Comparison of ENCODE assay signal across 19 mouse cellular contexts in the genomic region with DNA sequence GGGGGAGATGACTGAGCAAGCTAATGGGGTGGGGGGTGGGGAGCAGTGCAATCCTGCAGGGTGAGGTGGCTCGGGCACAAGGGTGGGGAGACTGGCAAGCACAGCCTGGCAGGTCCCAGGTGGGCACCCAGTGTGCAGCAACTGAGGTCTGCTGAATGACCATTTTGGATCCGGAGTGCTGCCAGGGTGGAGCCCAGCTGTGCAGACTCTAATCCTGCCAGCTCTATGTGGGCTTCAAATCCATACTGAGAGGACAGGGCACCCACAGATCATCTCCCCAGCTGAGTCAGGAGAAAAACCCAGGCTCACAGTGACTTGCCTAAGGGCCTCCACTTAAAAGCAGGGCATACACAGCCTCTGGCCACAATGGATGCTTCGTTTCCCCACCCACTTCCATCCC. TPM values are rescaled to one million over a fixed set of nuclear protein-coding genes. Genes with fewer than 3 reads are reported as not detected.
DNase-seq lines count a peak whose midpoint lies in the region; ATAC-seq and TF ChIP-seq lines count a peak whose summit lies in the region.
"Had no signal": no experiment of that assay in that cellular context is flagged by ENCODE, and none has a peak within 500 bp of the region (broad histone marks: within the 10 kb centered on the region; RNA-seq: fewer than 3 reads in every experiment).

No protein-coding gene starts in this region.

- DNase-seq in layer of hippocampus, adult 2 months (ENCODE audit: low spot score in 2 of 2), result no peak
- no peak for DNase-seq in layer of hippocampus, adult 9-10 months (ENCODE audit: low spot score)
- DNase-seq in embryonic facial prominence, embryonic 10.5 days (ENCODE audit: low spot score), result no peak
- DNase-seq in T-cell, adult 2 months (ENCODE audit: low spot score), result no peak
- no peak for DNase-seq in adipocyte (ENCODE audit: low spot score)
- DNase-seq: gastrocnemius, adult 2 months; kidney, adult 8-10 months; lung, postnatal 14 days; right cerebral cortex, postnatal 25 days had no signal

- TF ChIP-seq CTCF in layer of hippocampus, adult 2 months (conservative IDR thresholded peaks at IDR 0.05), result no peak

- H3K9me3 ChIP-seq in forebrain, embryonic 12.5 days, result no peaks in the 10 kb centered on the region
- H3K9me3 ChIP-seq in forebrain, embryonic 15.5 days, result no peaks in the 10 kb centered on the region
- H3K9me3 ChIP-seq in embryonic facial prominence, embryonic 10.5 days, result no peaks in the 10 kb centered on the region
- H3K9me3 ChIP-seq in midbrain, embryonic 13.5 days, result no peaks in the 10 kb centered on the region
- H3K9me3 ChIP-seq: liver, embryonic 15.5 days had no signal

- 58% methylated on average over 3 of the region's 3 CpGs for WGBS in forebrain, embryonic 12.5 days
- WGBS in forebrain, embryonic 15.5 days, result 56% methylated on average over 3 of the region's 3 CpGs
- WGBS in embryonic facial prominence, embryonic 10.5 days, result 63% methylated on average over 3 of the region's 3 CpGs
- 55% methylated on average over 3 of the region's 3 CpGs for WGBS in midbrain, embryonic 13.5 days

- H3K9ac ChIP-seq in forebrain, embryonic 12.5 days, result peak overlapping the region; percentile 1; the same call in 1 of the 2 replicates
- H3K9ac ChIP-seq in forebrain, embryonic 15.5 days (replicated peaks), result no peak overlapping the region
- no peak overlapping the region for H3K9ac ChIP-seq in midbrain, embryonic 13.5 days (replicated peaks)

- no peak for ATAC-seq in forebrain, embryonic 12.5 days (ENCODE audit: low FRiP score)
- no peak for ATAC-seq in forebrain, embryonic 15.5 days (replicated peaks)
- ATAC-seq in midbrain, embryonic 13.5 days, result 0 out of 2 replicates have a peak, but pooled peaks have one; percentile 9

- peak overlapping the region; percentile 84; the same call in 1 of the 2 replicates for H3K27ac ChIP-seq in forebrain, embryonic 12.5 days
- H3K27ac ChIP-seq in forebrain, embryonic 15.5 days (replicated peaks), result no peak overlapping the region
- peak overlapping the region; percentile 81; the same call in 1 of the 2 replicates for H3K27ac ChIP-seq in layer of hippocampus, adult 2 months
- H3K27ac ChIP-seq in embryonic facial prominence, embryonic 10.5 days (replicated peaks), result 0 out of 2 replicates have a peak overlapping the region, but pooled peaks have one; percentile 35
- H3K27ac ChIP-seq in midbrain, embryonic 13.5 days, result 0 out of 2 replicates have a peak overlapping the region, but pooled peaks have one; percentile 37
- H3K27ac ChIP-seq: gastrocnemius, adult 2 months had no signal

- peaks cover 11% of the 10 kb centered on the region; the same call in 1 of the 2 replicates for H3K27me3 ChIP-seq in forebrain, embryonic 12.5 days
- H3K27me3 ChIP-seq in forebrain, embryonic 15.5 days, result no peaks in the 10 kb centered on the region
- H3K27me3 ChIP-seq in embryonic facial prominence, embryonic 10.5 days (replicated peaks; ENCODE audit: low read depth, poor library complexity, severe bottlenecking), result peaks cover 52% of the 10 kb centered on the region
- no peaks in the 10 kb centered on the region for H3K27me3 ChIP-seq in midbrain, embryonic 13.5 days
- H3K27me3 ChIP-seq: liver, embryonic 15.5 days had no signal

- no peak overlapping the region for H3K4me3 ChIP-seq in forebrain, embryonic 12.5 days (replicated peaks)
- H3K4me3 ChIP-seq in forebrain, embryonic 15.5 days, result no peak overlapping the region
- H3K4me3 ChIP-seq in layer of hippocampus, adult 2 months, result no peak overlapping the region
- no peak overlapping the region for H3K4me3 ChIP-seq in embryonic facial prominence, embryonic 10.5 days
- no peak overlapping the region for H3K4me3 ChIP-seq in midbrain, embryonic 13.5 days (replicated peaks)
- H3K4me3 ChIP-seq: gastrocnemius, adult 2 months; liver, embryonic 15.5 days had no signal

- no peaks in the 10 kb centered on the region for H3K36me3 ChIP-seq in forebrain, embryonic 12.5 days (replicated peaks)
- no peaks in the 10 kb centered on the region for H3K36me3 ChIP-seq in forebrain, embryonic 15.5 days
- H3K36me3 ChIP-seq in embryonic facial prominence, embryonic 10.5 days (replicated peaks), result no peaks in the 10 kb centered on the region
- no peaks in the 10 kb centered on the region for H3K36me3 ChIP-seq in midbrain, embryonic 13.5 days
- H3K36me3 ChIP-seq: liver, embryonic 15.5 days had no signal

- no peak overlapping the region for H3K4me2 ChIP-seq in forebrain, embryonic 12.5 days
- no peak overlapping the region for H3K4me2 ChIP-seq in forebrain, embryonic 15.5 days (replicated peaks)
- no peak overlapping the region for H3K4me2 ChIP-seq in midbrain, embryonic 13.5 days (replicated peaks)

- H3K4me1 ChIP-seq in forebrain, embryonic 12.5 days, result peaks cover 50% of the 10 kb centered on the region
- peaks cover 33% of the 10 kb centered on the region for H3K4me1 ChIP-seq in forebrain, embryonic 15.5 days
- peaks cover 45% of the 10 kb centered on the region for H3K4me1 ChIP-seq in embryonic facial prominence, embryonic 10.5 days
- peaks cover 57% of the 10 kb centered on the region for H3K4me1 ChIP-seq in midbrain, embryonic 13.5 days (replicated peaks)

RNA-seq across cellular contexts. Expression of a gene that starts 15.8 kb away (rescaled TPM):
- not detected in 2 replicates for polyA plus RNA-seq in forebrain, embryonic 12.5 days (2016; fragmentation: Nextera tagmentation; extraction: Ambion mirVana)
- polyA plus RNA-seq in forebrain, embryonic 15.5 days (2015; fragmentation: Nextera tagmentation; extraction: Ambion mirVana), result not detected in 2 replicates
- not detected for total RNA-seq in layer of hippocampus, adult 2 months (2021)
- not detected in 2 replicates for polyA plus RNA-seq in embryonic facial prominence, embryonic 10.5 days (2016; fragmentation: Nextera tagmentation; extraction: Ambion mirVana)
- polyA plus RNA-seq in midbrain, embryonic 13.5 days (2015; fragmentation: Nextera tagmentation; extraction: Ambion mirVana), result not detected in 2 replicates
- total RNA-seq: adrenal gland, postnatal 25 days; ES-E14; gastrocnemius, adult 2 months; layer of hippocampus, postnatal 10 days; left cerebral cortex, postnatal 4 days; monocyte, adult 5-6 weeks had no signal
- polyA plus RNA-seq: C2C12; liver, embryonic 15.5 days had no signal

RNA-seq across cellular contexts. Expression of a gene that starts 21.4 kb away (rescaled TPM):
- polyA plus RNA-seq in forebrain, embryonic 12.5 days (2016; fragmentation: Nextera tagmentation; extraction: Ambion mirVana), result 31.4 and 34.5 TPM in 2 replicates
- polyA plus RNA-seq in forebrain, embryonic 15.5 days (2015; fragmentation: Nextera tagmentation; extraction: Ambion mirVana), result 44.1 and 44.8 TPM in 2 replicates
- total RNA-seq in layer of hippocampus, adult 2 months (2021), result 10 to 100 TPM; 47.6 to 52.1 TPM
- 23.5 and 23.7 TPM in 2 replicates for polyA plus RNA-seq in embryonic facial prominence, embryonic 10.5 days (2016; fragmentation: Nextera tagmentation; extraction: Ambion mirVana)
- 41.9 and 43.9 TPM in 2 replicates for polyA plus RNA-seq in midbrain, embryonic 13.5 days (2015; fragmentation: Nextera tagmentation; extraction: Ambion mirVana)
